In genomic region chr2:164964242-164964894, GRCm38 (mm10) we compare ENCODE assay signal across 11 mouse cellular contexts. TPM values are rescaled to one million over a fixed set of nuclear protein-coding genes. Genes with fewer than 3 reads are reported as not detected.
DNase-seq lines count a peak whose midpoint lies in the region; ATAC-seq and TF ChIP-seq lines count a peak whose summit lies in the region.
"Had no signal": no experiment of that assay in that cellular context is flagged by ENCODE, and none has a peak within 500 bp of the region (broad histone marks: within the 10 kb centered on the region; RNA-seq: fewer than 3 reads in every experiment).

No protein-coding gene starts in this region.

- DNase-seq in cerebellum, postnatal 14 days, result peak; percentile 46 to 71
- no peak for DNase-seq in cerebellum, adult 11 months
- DNase-seq in forebrain, postnatal 0 days, result peak; percentile 89
- DNase-seq in layer of hippocampus, postnatal 36 days, result peak; percentile 69 to 73
- no peak for DNase-seq in adrenal gland, adult (ENCODE audit: inconsistent age in 2 of 2, low spot score in 1 of 2)
- no peak for DNase-seq in thymus, postnatal 25 days
- DNase-seq in urinary bladder, postnatal 4 days (ENCODE audit: low spot score in 2 of 2), result no peak
- DNase-seq: kidney, postnatal 25 days had no signal

- peak overlapping the region; percentile 12; the same call in 1 of the 2 replicates for H3K4me3 ChIP-seq in forebrain, postnatal 0 days (ENCODE audit: low read depth, low read length)
- H3K4me3 ChIP-seq in neural tube, embryonic 13.5 days, result 0 out of 2 replicates have a peak overlapping the region, but pooled peaks have one; percentile 5
- H3K4me3 ChIP-seq: embryonic facial prominence, embryonic 13.5 days; liver, embryonic 15.5 days had no signal

- TF ChIP-seq CTCF in forebrain, postnatal 0 days (IDR thresholded peaks at IDR 0.05; ENCODE audit: low read depth), result no peak

- 0 out of 2 replicates have a peak, but pooled peaks cover 9% of the 10 kb centered on the region for H3K27me3 ChIP-seq in forebrain, postnatal 0 days (ENCODE audit: insufficient read depth, low read length)
- peaks cover 39% of the 10 kb centered on the region for H3K27me3 ChIP-seq in neural tube, embryonic 13.5 days

- no peaks in the 10 kb centered on the region for H3K9me3 ChIP-seq in forebrain, postnatal 0 days (ENCODE audit: low read length)
- no peaks in the 10 kb centered on the region for H3K9me3 ChIP-seq in neural tube, embryonic 13.5 days
- H3K9me3 ChIP-seq: embryonic facial prominence, embryonic 13.5 days; liver, embryonic 15.5 days had no signal

- peak overlapping the region; percentile 40 for H3K4me2 ChIP-seq in forebrain, postnatal 0 days (ENCODE audit: low read depth)
- H3K4me2 ChIP-seq in neural tube, embryonic 13.5 days, result peak overlapping the region; percentile 41
- H3K4me2 ChIP-seq: embryonic facial prominence, embryonic 13.5 days; liver, embryonic 15.5 days had no signal

- H3K9ac ChIP-seq in forebrain, postnatal 0 days, result peak overlapping the region; percentile 32
- peak overlapping the region; percentile 31; the same call in 1 of the 2 replicates for H3K9ac ChIP-seq in neural tube, embryonic 13.5 days
- H3K9ac ChIP-seq: embryonic facial prominence, embryonic 13.5 days; liver, embryonic 15.5 days had no signal

- WGBS in forebrain, postnatal 0 days, result 16% methylated on average over 9 of the region's 9 CpGs
- WGBS in neural tube, embryonic 13.5 days, result 11% methylated on average over 8 of the region's 9 CpGs

- peak overlapping the region; percentile 83 for H3K27ac ChIP-seq in forebrain, postnatal 0 days (ENCODE audit: low read depth, low read length)
- H3K27ac ChIP-seq in neural tube, embryonic 13.5 days (replicated peaks), result peak overlapping the region; percentile 86
- H3K27ac ChIP-seq: embryonic facial prominence, embryonic 13.5 days; liver, embryonic 15.5 days had no signal

- H3K4me1 ChIP-seq in forebrain, postnatal 0 days (ENCODE audit: insufficient read depth), result peaks cover 18% of the 10 kb centered on the region
- H3K4me1 ChIP-seq in neural tube, embryonic 13.5 days (replicated peaks), result peaks cover 69% of the 10 kb centered on the region

- peak; percentile 70 for ATAC-seq in forebrain, postnatal 0 days
- peak; percentile 69 for ATAC-seq in neural tube, embryonic 13.5 days (ENCODE audit: low read depth)

- H3K36me3 ChIP-seq in forebrain, postnatal 0 days (ENCODE audit: insufficient read depth), result no peaks in the 10 kb centered on the region
- H3K36me3 ChIP-seq in neural tube, embryonic 13.5 days, result no peaks in the 10 kb centered on the region
- H3K36me3 ChIP-seq: embryonic facial prominence, embryonic 13.5 days; liver, embryonic 15.5 days had no signal

RNA-seq across cellular contexts. Expression of gene Slc12a5, which starts 3.8 kb away (rescaled TPM):
- 83.2 and 139 TPM in 2 replicates for total RNA-seq in forebrain, postnatal 0 days (2014; rRNA removed)
- 24.5 and 41.6 TPM in 2 replicates for polyA plus RNA-seq in forebrain, postnatal 0 days (2015; fragmentation: Nextera tagmentation; extraction: Ambion mirVana)
- 100 to 1,000 TPM; 398 to 404 TPM for total RNA-seq in layer of hippocampus, postnatal 36 days (2021)
- polyA plus RNA-seq in neural tube, embryonic 13.5 days (2015; fragmentation: Nextera tagmentation; extraction: Ambion mirVana), result 20.8 and 21.3 TPM in 2 replicates

RNA-seq across cellular contexts. Expression of gene Mmp9, which starts 23.8 kb away (rescaled TPM):
- total RNA-seq in forebrain, postnatal 0 days (2014; rRNA removed), result 5.3 and 14.2 TPM in 2 replicates
- 5.3 and 8.3 TPM in 2 replicates for polyA plus RNA-seq in forebrain, postnatal 0 days (2015; fragmentation: Nextera tagmentation; extraction: Ambion mirVana)
- 1 to 10 TPM; 2.0 to 2.9 TPM for total RNA-seq in layer of hippocampus, postnatal 36 days (2021)
- 16.9 and 17.1 TPM in 2 replicates for polyA plus RNA-seq in neural tube, embryonic 13.5 days (2015; fragmentation: Nextera tagmentation; extraction: Ambion mirVana)

RNA-seq across cellular contexts. Expression of gene Zfp335, which starts 52.8 kb away (rescaled TPM):
- total RNA-seq in forebrain, postnatal 0 days (2014; rRNA removed), result 20.9 and 26.0 TPM in 2 replicates
- 10.0 and 11.2 TPM in 2 replicates for polyA plus RNA-seq in forebrain, postnatal 0 days (2015; fragmentation: Nextera tagmentation; extraction: Ambion mirVana)
- 10 to 100 TPM; 23.8 to 29.7 TPM for total RNA-seq in layer of hippocampus, postnatal 36 days (2021)
- polyA plus RNA-seq in neural tube, embryonic 13.5 days (2015; fragmentation: Nextera tagmentation; extraction: Ambion mirVana), result 13.3 and 14.2 TPM in 2 replicates

Comparison
In these comparisons a context has a peak if more than half of its experiments do, and no peak if none do; other contexts are left out.
1. DNase-seq: peak in cerebellum, postnatal 14 days (2 of 2), forebrain, postnatal 0 days (single experiment) and layer of hippocampus, postnatal 36 days (2 of 2); none in cerebellum, adult 11 months (single experiment), adrenal gland, adult (0 of 2), thymus, postnatal 25 days (single experiment) and urinary bladder, postnatal 4 days (0 of 2).